Mouse (Mus musculus) myocyte (in vitro differentiated cells): ENCODE results near the gene Agbl3. TPM values are rescaled to one million over a fixed set of nuclear protein-coding genes. Genes with fewer than 3 reads are reported as not detected.

Experiments
- H3K27me3 ChIP-seq: one replicate; pipeline ENCODE4 v1.6.1; 2011; ENCODE audit not compliant: control insufficient read depth, insufficient read depth, insufficient read length
- H3K36me3 ChIP-seq: one replicate; pipeline ENCODE4 v1.6.1; 2011; ENCODE audit not compliant: control insufficient read depth, insufficient read depth
- H3K4me2 ChIP-seq: one replicate; pipeline ENCODE4 v1.6.1; 2011; ENCODE audit warnings: low read depth, control low read depth
- H3K4me3 ChIP-seq: one replicate; pipeline ENCODE4 v1.5.1; 2011; ENCODE audit warnings: mild to moderate bottlenecking, control low read depth, moderate library complexity
- H3K79me2 ChIP-seq: one replicate; pipeline ENCODE4 v1.6.1; 2011; ENCODE audit not compliant: control insufficient read depth, insufficient read depth
- H3ac ChIP-seq: one replicate; pipeline ENCODE4 v1.6.1; 2011; ENCODE audit not compliant: control insufficient read depth, insufficient read length
- CEBPB ChIP-seq: IDR thresholded peaks from 2 replicates; pipeline ENCODE4 v1.6.1; 2011; ENCODE audit warnings: mild to moderate bottlenecking, moderate library complexity; ENCODE audit not compliant: poor library complexity, insufficient read depth, severe bottlenecking
- E2F4 ChIP-seq: IDR thresholded peaks from one replicate; pipeline ENCODE4 v1.6.1; 2011; ENCODE audit warnings: mild to moderate bottlenecking, control low read depth, moderate library complexity; ENCODE audit not compliant: insufficient read depth
- MAX ChIP-seq: IDR thresholded peaks from one replicate; pipeline ENCODE4 v1.6.1; 2011; ENCODE audit warnings: low read depth, mild to moderate bottlenecking, control low read depth
- MYOD1 ChIP-seq, 3 experiments: IDR thresholded peaks; one replicate each; pipeline ENCODE4 v1.6.1; 2011; ENCODE audit warnings: control low read depth in 2 of 3, low read depth in 2 of 3, mild to moderate bottlenecking in 2 of 3, moderate library complexity in 1 of 3; ENCODE audit not compliant: insufficient read length in 2 of 3, control insufficient read depth in 1 of 3
- MYOG ChIP-seq, 3 experiments: IDR thresholded peaks; one replicate each; pipeline ENCODE4 v1.6.1; 2011; ENCODE audit warnings: control low read depth in 2 of 3, low read depth in 2 of 3, mild to moderate bottlenecking in 2 of 3; ENCODE audit not compliant: insufficient read length in 2 of 3, control insufficient read depth in 1 of 3, insufficient read depth in 1 of 3
- POLR2A ChIP-seq: IDR thresholded peaks from one replicate; pipeline ENCODE4 v1.6.1; 2011; ENCODE audit warnings: low read depth, mild to moderate bottlenecking, control low read depth, moderate library complexity; ENCODE audit not compliant: insufficient read length
- POLR2AphosphoS2 ChIP-seq: IDR thresholded peaks from one replicate; pipeline ENCODE4 v1.6.1; 2011; ENCODE audit warnings: low read depth, control low read depth; ENCODE audit not compliant: insufficient read length
- REST ChIP-seq: IDR thresholded peaks from one replicate; pipeline ENCODE4 v1.6.1; 2011; ENCODE audit warnings: mild to moderate bottlenecking, control low read depth, moderate library complexity; ENCODE audit not compliant: insufficient read depth, insufficient read length
- SRF ChIP-seq: IDR thresholded peaks from one replicate; pipeline ENCODE4 v1.6.1; 2011; ENCODE audit warnings: low read depth; ENCODE audit not compliant: control insufficient read depth, insufficient read length
- TCF12 ChIP-seq: IDR thresholded peaks from one replicate; pipeline ENCODE4 v1.6.1; 2011; ENCODE audit warnings: mild to moderate bottlenecking, control low read depth; ENCODE audit not compliant: poor library complexity, insufficient read depth, severe bottlenecking
- TCF3 ChIP-seq: IDR thresholded peaks from one replicate; pipeline ENCODE4 v1.6.1; 2011; ENCODE audit warnings: low read depth, control low read depth; ENCODE audit not compliant: insufficient read length
- USF1 ChIP-seq: IDR thresholded peaks from one replicate; pipeline ENCODE4 v1.6.1; 2011; ENCODE audit warnings: low read depth, mild to moderate bottlenecking, control low read depth, moderate library complexity
- polyA plus RNA-seq: library from polyadenylated mRNA; unstranded; fragments of >200 nt; fragmentation: generic; extraction: Trizol; gene quantifications from one replicate; pipeline ENCODE4 v1.2.1, GENCODE M21; 2012; ENCODE audit warnings: missing spikeins

Agbl3 gene
- polyA plus RNA-seq, 1 experiment = 3.6 TPM

DNA sequence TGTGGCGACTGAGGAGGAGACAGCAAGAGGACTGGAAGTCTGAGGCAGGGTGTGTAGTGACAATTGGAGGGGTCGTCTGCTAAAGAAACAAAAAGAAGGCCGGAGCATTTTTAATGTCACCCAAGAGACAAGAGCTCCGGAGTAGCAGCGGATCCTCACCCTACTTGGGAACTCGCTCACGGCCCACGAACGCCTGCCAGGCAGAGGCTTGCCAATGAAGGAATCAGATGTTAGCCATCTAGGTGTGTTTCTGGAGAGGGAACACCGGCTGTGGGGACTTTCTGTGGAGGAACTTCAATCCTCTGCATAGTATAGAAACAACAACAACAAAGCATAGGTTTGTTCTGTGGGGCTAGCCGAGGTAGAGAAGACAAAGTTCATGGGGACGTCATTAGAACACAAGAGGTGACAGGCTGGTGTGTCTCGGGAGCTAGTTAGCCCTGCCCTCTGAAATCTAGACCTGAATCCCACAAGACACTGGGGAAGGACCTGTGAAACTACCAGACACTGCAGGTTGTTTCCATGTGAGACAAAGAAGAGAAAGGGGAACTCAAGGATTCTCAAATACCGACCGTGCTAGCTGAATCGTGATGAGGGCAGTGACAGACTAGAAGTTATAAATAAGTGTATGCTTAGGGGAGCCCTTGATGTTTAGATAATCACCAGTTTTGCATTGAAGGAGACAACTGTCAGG, 87.2 kb downstream of the Agbl3 start:
- TF ChIP-seq MYOD1 (IDR thresholded peaks at IDR 0.05; ENCODE audit: control insufficient read depth in 1 of 3, insufficient read length in 2 of 3, low read depth in 2 of 3) = no peak
- TF ChIP-seq SRF = no peak
- no peak for TF ChIP-seq CEBPB
- no peak for TF ChIP-seq E2F4
- no peak for TF ChIP-seq POLR2A
- TF ChIP-seq POLR2AphosphoS2 = no peak
- no peak for TF ChIP-seq TCF12
- TF ChIP-seq TCF3 = no peak
- no peak for TF ChIP-seq MYOG (IDR thresholded peaks at IDR 0.05; ENCODE audit: control insufficient read depth in 1 of 3, insufficient read depth in 1 of 3, insufficient read length in 2 of 3, low read depth in 2 of 3)
- TF ChIP-seq USF1 = no peak
- no peak for TF ChIP-seq MAX
- TF ChIP-seq REST = no peak
- no peak overlapping the region for H3ac ChIP-seq
- peak overlapping the region; percentile 47 for H3K4me2 ChIP-seq
- no peaks in the 10 kb centered on the region for H3K79me2 ChIP-seq
- no peaks in the 10 kb centered on the region for H3K36me3 ChIP-seq
- peak overlapping the region; percentile 7 for H3K4me3 ChIP-seq
- H3K27me3 ChIP-seq = no peaks in the 10 kb centered on the region

DNA sequence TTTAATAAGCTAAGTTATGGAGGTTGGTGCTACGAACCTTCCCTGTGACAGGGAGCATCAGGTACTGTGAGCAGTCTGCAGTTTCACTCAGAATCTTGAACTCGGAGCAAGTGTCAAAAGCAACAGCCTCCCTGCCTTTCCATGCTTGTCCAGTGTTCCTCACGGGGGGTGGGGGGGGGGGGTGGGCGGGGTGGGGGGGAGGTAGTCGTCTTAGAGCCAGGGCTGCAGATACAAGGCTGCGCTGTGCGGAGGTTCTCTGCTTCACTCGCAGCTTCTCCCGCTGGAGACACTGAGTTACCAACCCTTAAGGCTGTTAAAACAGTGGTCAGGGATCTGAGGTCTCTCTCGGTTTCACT, 87.7 kb downstream of the Agbl3 start:
- Histone ChIP-seq H3K27me3 (no peaks in the 10 kb centered on the region), H3K4me2 (peak overlapping the region; percentile 30), H3K4me3 (no peak overlapping the region), H3K36me3 (peaks cover under 1% of the 10 kb centered on the region), H3ac (no peak overlapping the region), H3K79me2 (no peaks in the 10 kb centered on the region)
- TF ChIP-seq TCF12 = no peak
- no peak for TF ChIP-seq USF1
- TF ChIP-seq POLR2AphosphoS2 = no peak
- TF ChIP-seq REST = no peak
- TF ChIP-seq MYOD1 (IDR thresholded peaks at IDR 0.05; ENCODE audit: control insufficient read depth in 1 of 3, insufficient read length in 2 of 3, low read depth in 2 of 3) = no peak
- no peak for TF ChIP-seq E2F4
- TF ChIP-seq SRF = no peak
- no peak for TF ChIP-seq MAX
- TF ChIP-seq TCF3 = no peak
- TF ChIP-seq CEBPB = no peak
- no peak for TF ChIP-seq POLR2A
- no peak for TF ChIP-seq MYOG (IDR thresholded peaks at IDR 0.05; ENCODE audit: control insufficient read depth in 1 of 3, insufficient read depth in 1 of 3, insufficient read length in 2 of 3, low read depth in 2 of 3)

DNA sequence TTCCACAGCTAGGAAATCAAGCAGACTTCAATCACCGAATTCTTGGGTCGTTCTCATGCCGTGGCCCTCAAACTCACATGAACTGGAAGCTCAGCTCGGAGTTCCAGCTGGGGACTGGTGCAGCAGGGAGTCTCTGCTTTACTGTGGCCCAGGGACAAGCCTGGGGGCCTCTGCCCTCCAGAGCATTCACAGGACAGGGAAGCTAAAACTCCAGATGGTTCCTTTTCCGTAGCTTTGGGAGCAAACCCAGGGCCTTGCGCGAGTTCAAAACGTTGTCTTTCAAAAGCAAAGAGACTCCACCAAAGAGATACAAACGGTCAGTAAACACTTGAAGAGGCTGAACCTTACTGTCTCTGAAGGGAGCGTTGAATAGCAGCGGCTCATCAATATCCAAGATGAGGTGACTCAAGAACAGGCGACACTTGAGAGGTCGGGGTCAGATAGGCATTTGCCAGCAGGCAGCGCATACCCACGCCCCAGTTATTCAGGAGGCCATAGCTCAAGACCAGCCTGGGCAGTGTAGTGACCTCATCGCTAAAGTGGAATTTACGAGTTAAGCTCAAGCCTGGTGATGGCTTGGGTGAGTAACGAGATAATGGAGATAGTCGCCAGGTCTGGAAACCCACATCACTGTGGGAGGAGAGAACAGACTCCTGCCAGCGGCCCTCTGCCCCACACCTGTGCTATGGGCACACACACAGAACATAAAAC, 88.4 kb downstream of the Agbl3 start:
- no peak for TF ChIP-seq POLR2A
- TF ChIP-seq CEBPB = no peak
- no peak for TF ChIP-seq USF1
- no peak for TF ChIP-seq MAX
- TF ChIP-seq MYOD1 (IDR thresholded peaks at IDR 0.05; ENCODE audit: control insufficient read depth in 1 of 3, insufficient read length in 2 of 3, low read depth in 2 of 3) = peak in 1 of 3 experiments; percentile 39
- peak in 1 of 3 experiments; percentile 24 for TF ChIP-seq MYOG (IDR thresholded peaks at IDR 0.05; ENCODE audit: control insufficient read depth in 1 of 3, insufficient read depth in 1 of 3, insufficient read length in 2 of 3, low read depth in 2 of 3)
- no peak overlapping the region for H3ac ChIP-seq
- H3K4me2 ChIP-seq = peak overlapping the region; percentile 30
- H3K27me3 ChIP-seq = no peaks in the 10 kb centered on the region
- H3K4me3 ChIP-seq = no peak overlapping the region
- no peaks in the 10 kb centered on the region for H3K79me2 ChIP-seq
- peaks cover 3% of the 10 kb centered on the region for H3K36me3 ChIP-seq

DNA sequence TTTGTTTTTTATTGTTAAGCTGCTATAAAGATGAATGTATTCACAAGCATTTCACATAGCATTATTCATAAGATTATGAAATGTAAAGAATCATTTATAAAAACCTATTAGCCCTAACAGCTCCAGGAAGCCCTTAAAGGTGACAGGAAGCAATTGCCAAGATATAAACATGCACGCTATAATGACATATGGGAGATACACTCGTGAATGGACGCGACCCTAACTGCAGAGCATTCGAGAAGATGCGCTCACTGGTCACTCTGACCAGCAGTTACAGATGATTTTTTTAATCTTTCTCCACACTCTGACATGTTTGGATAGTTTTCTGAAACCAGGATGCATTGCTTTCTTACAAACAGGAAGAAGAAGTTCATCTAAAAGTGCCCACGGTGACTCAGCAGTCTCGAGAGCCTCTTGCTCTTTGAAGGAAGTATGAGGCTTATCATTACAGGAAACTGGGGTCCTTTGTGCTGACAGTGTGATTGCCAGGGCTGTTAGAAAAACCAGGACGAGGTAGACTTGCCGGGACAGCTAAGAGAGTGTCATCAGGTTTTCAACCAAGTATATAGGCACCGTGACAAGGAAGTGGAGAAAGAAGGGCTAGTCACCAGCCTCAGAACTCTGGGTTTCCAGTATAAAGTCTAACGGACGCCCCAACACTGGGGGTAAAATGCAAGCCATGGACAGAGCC, 89.1 kb downstream of the Agbl3 start:
- Histone ChIP-seq H3K4me3 (no peak overlapping the region), H3ac (no peak overlapping the region), H3K36me3 (peaks cover 3% of the 10 kb centered on the region), H3K79me2 (no peaks in the 10 kb centered on the region), H3K27me3 (no peaks in the 10 kb centered on the region), H3K4me2 (no peak overlapping the region)
- TF ChIP-seq POLR2A (no peak), REST (no peak), USF1 (no peak), CEBPB (no peak), TCF3 (no peak), MYOD1 (IDR thresholded peaks at IDR 0.05; ENCODE audit: control insufficient read depth in 1 of 3, insufficient read length in 2 of 3, low read depth in 2 of 3) (no peak), TCF12 (no peak)
